Mouse (Mus musculus) ovary, postnatal 10 days (tissue): Measurements from ENCODE around the gene Cntnap5a.
"Not testable (repeated sequence)": the region's sequence is repeated elsewhere in the genome, so short reads cannot be mapped to it uniquely, and the experiment has no call there.

Experiments used
- DNase-seq: peaks from one replicate; pipeline ENCODE4 v3.0.0; 2022; ENCODE audit warnings: low spot score

Cntnap5a gene

GRCm38 (mm10) chr1:116107010-116107723 lies 422.6 kb downstream of the Cntnap5a start:
- DNase-seq, result no peak

- DNase-seq, result no peak
Measured at GRCm38 (mm10) chr1:116107724-116108058, 423.1 kb downstream of the Cntnap5a start.

- DNase-seq, result no peak
Measured at GRCm38 (mm10) chr1:116108381-116108780, 423.8 kb downstream of the Cntnap5a start.

GRCm38 (mm10) chr1:116125767-116126166 lies 441.2 kb downstream of the Cntnap5a start:
- no peak for DNase-seq

GRCm38 (mm10) chr1:116127085-116127484 lies 442.5 kb downstream of the Cntnap5a start:
- DNase-seq, result no peak

- no peak for DNase-seq
Measured at GRCm38 (mm10) chr1:116128450-116129246, 444.1 kb downstream of the Cntnap5a start.

- DNase-seq, result no peak
Measured at GRCm38 (mm10) chr1:116132471-116132870, 447.9 kb downstream of the Cntnap5a start.

- no peak for DNase-seq
Measured at GRCm38 (mm10) chr1:116149764-116150369, 465.3 kb downstream of the Cntnap5a start.

GRCm38 (mm10) chr1:116184471-116184870 lies 499.9 kb downstream of the Cntnap5a start:
- no peak for DNase-seq

GRCm38 (mm10) chr1:116188142-116188541 lies 503.6 kb downstream of the Cntnap5a start:
- DNase-seq, result not testable (repeated sequence)

GRCm38 (mm10) chr1:116192299-116192698 lies 507.7 kb downstream of the Cntnap5a start:
- no peak for DNase-seq

- no peak for DNase-seq
Measured at GRCm38 (mm10) chr1:116216883-116217282, 532.3 kb downstream of the Cntnap5a start.

- DNase-seq, result no peak
Measured at GRCm38 (mm10) chr1:116240538-116240937, 556.0 kb downstream of the Cntnap5a start.

GRCm38 (mm10) chr1:116243856-116244255 lies 559.3 kb downstream of the Cntnap5a start:
- no peak for DNase-seq

- DNase-seq, result no peak
Measured at GRCm38 (mm10) chr1:116281144-116281543, 596.6 kb downstream of the Cntnap5a start.

GRCm38 (mm10) chr1:116283968-116284367 lies 599.4 kb downstream of the Cntnap5a start:
- DNase-seq, result no peak

GRCm38 (mm10) chr1:116306555-116306954 lies 622.0 kb downstream of the Cntnap5a start:
- DNase-seq, result no peak

- no peak for DNase-seq
Measured at GRCm38 (mm10) chr1:116311512-116311911, 627.0 kb downstream of the Cntnap5a start.

GRCm38 (mm10) chr1:116313269-116313668 lies 628.7 kb downstream of the Cntnap5a start:
- DNase-seq, result no peak

- DNase-seq, result no peak
Measured at GRCm38 (mm10) chr1:116324505-116324904, 639.9 kb downstream of the Cntnap5a start.

- no peak for DNase-seq
Measured at GRCm38 (mm10) chr1:116353669-116354068, 669.1 kb downstream of the Cntnap5a start.

GRCm38 (mm10) chr1:116365606-116366005 lies 681.0 kb downstream of the Cntnap5a start:
- DNase-seq, result no peak

GRCm38 (mm10) chr1:116366171-116366570 lies 681.6 kb downstream of the Cntnap5a start:
- DNase-seq, result no peak
